Mouse (Mus musculus) hindbrain, postnatal 0 days (tissue): ENCODE measurements around the gene Arpc5. TPM values are rescaled to one million over a fixed set of nuclear protein-coding genes. Genes with fewer than 3 reads are reported as not detected.
A peak's percentile ranks its signal among the peaks of the same experiment; 100 is the strongest.
"Not testable (repeated sequence)": the region's sequence is repeated elsewhere in the genome, so short reads cannot be mapped to it uniquely, and the experiment has no call there.

ENCODE experiments used
- ATAC-seq: fragments of 200-750 bp; cut with Nextera tagmentation; 2 replicates; pipeline ENCODE4 v1.8.0; 2017; ENCODE audit warnings: mild to moderate bottlenecking, moderate TSS enrichment, moderate library complexity
- DNase-seq: peaks from one replicate; pipeline ENCODE4 v3.0.0-alpha.2; 2015; ENCODE audit warnings: low spot score
- H3K27ac ChIP-seq: fragments of 300-500 bp; sonication (generic); 2 replicates; pipeline ENCODE4 v1.5.1; 2014; ENCODE audit warnings: mild to moderate bottlenecking
- H3K27me3 ChIP-seq: fragments of 300-500 bp; sonication (generic); 2 replicates; pipeline ENCODE4 v1.6.1; 2014; ENCODE audit warnings: low read length, mixed read lengths; ENCODE audit not compliant: insufficient read depth
- H3K36me3 ChIP-seq: fragments of 300-500 bp; sonication (generic); 2 replicates; pipeline ENCODE4 v1.6.1; 2014; ENCODE audit warnings: low read length, mixed read lengths; ENCODE audit not compliant: insufficient read depth
- H3K4me1 ChIP-seq: fragments of 300-500 bp; sonication (generic); 2 replicates; pipeline ENCODE4 v1.6.1; 2014; ENCODE audit warnings: antibody characterized with exemption, low read length, mixed read lengths; ENCODE audit not compliant: insufficient read depth
- H3K4me2 ChIP-seq: fragments of 300-500 bp; sonication (generic); 2 replicates; pipeline ENCODE4 v1.6.1; 2014; ENCODE audit warnings: low read depth, mild to moderate bottlenecking, low read length, moderate library complexity, mixed read lengths
- H3K4me3 ChIP-seq: fragments of 300-500 bp; sonication (generic); 2 replicates; pipeline ENCODE4 v1.5.1; 2014; ENCODE audit warnings: low read length
- H3K9ac ChIP-seq: fragments of 300-500 bp; sonication (generic); replicated peaks from 2 replicates; pipeline ENCODE4 v1.6.1; 2014; ENCODE audit warnings: mild to moderate bottlenecking, low read length, moderate library complexity, mixed read lengths
- H3K9me3 ChIP-seq: fragments of 300-500 bp; sonication (generic); 2 replicates; pipeline ENCODE4 v1.6.1; 2016; ENCODE audit warnings: low read length, mixed read lengths
- CTCF ChIP-seq: IDR thresholded peaks from 2 replicates; pipeline ENCODE4 v1.5.1; 2016; ENCODE audit warnings: antibody characterized with exemption, control low read depth, low read depth
- WGBS: fragments of 180-500 bp; shearing (Covaris S2); extraction: QIAGEN DNeasy Blood & Tissue Kit; methylation state at CpG from one replicate; pipeline ENCODE4 v1.1.7; 2014; 5-methylcytosine and 5-hydroxymethylcytosine counted together
- polyA plus RNA-seq: library from polyadenylated mRNA; unstranded; fragments of >200 nt; fragmentation: Nextera tagmentation; extraction: Ambion mirVana; gene quantifications from 2 replicates; pipeline ENCODE4 v1.2.1, GENCODE M21; 2015
- total RNA-seq: library from RNA; depleted of rRNA; stranded (reverse); fragments of >200 nt; gene quantifications from 2 replicates; pipeline ENCODE4 v1.2.3, GENCODE M21; 2014

Gene Arpc5
- total and polyA plus RNA-seq, 2 experiments from 2014 or later = 118 to 319 TPM

- ATAC-seq (no peak), DNase-seq (no peak)
- Histone ChIP-seq H3K4me1 (no peaks in the 10 kb centered on the region), H3K36me3 (no peaks in the 10 kb centered on the region), H3K27ac (no peak within 1 kb of the TSS), H3K4me2 (0 out of 2 replicates have a peak within 1 kb of the TSS, but pooled peaks have one; percentile 3), H3K9ac (no peak within 1 kb of the TSS), H3K27me3 (no peaks in the 10 kb centered on the region), H3K9me3 (no peaks in the 10 kb centered on the region), H3K4me3 (no peak within 1 kb of the TSS)
- TF ChIP-seq CTCF = no peak
- WGBS = 40% methylated on average over 13 of the region's 13 CpGs
Measured at GRCm38 (mm10) chr1:152750312-152750965, 15.9 kb upstream of the Arpc5 start, which contains the start of gene Apobec4. Apobec4 (plus strand) TSS chr1:152750551.

DNA sequence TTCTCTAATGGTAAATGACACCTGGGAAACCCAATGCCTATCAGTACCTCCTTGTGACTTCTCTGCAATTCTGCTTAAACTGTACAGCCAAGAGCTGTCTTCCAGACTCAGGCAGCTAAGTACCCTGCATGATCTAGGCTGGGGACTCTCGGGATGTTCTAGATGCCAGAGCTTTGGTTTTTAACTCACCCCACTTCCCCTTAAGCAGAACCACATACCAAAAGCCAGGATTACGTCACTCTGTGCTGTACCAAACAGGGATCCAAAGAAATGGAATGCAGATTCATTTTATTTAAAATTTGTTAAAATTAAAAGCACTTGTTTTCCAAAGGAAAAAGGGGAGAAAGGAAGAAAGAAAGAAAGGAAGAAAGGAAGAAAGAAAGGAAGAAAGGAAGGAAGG, 4.6 kb upstream of the Arpc5 start:
- no peak for ATAC-seq
- no peak for DNase-seq
- Histone ChIP-seq H3K36me3 (no peaks in the 10 kb centered on the region), H3K4me2 (no peak overlapping the region), H3K4me3 (no peak overlapping the region), H3K27ac (no peak overlapping the region), H3K9me3 (no peaks in the 10 kb centered on the region), H3K9ac (no peak overlapping the region), H3K4me1 (no peaks in the 10 kb centered on the region), H3K27me3 (no peaks in the 10 kb centered on the region)
- TF ChIP-seq CTCF = no peak
- 89% methylated on average over 2 of the region's 2 CpGs for WGBS

DNA sequence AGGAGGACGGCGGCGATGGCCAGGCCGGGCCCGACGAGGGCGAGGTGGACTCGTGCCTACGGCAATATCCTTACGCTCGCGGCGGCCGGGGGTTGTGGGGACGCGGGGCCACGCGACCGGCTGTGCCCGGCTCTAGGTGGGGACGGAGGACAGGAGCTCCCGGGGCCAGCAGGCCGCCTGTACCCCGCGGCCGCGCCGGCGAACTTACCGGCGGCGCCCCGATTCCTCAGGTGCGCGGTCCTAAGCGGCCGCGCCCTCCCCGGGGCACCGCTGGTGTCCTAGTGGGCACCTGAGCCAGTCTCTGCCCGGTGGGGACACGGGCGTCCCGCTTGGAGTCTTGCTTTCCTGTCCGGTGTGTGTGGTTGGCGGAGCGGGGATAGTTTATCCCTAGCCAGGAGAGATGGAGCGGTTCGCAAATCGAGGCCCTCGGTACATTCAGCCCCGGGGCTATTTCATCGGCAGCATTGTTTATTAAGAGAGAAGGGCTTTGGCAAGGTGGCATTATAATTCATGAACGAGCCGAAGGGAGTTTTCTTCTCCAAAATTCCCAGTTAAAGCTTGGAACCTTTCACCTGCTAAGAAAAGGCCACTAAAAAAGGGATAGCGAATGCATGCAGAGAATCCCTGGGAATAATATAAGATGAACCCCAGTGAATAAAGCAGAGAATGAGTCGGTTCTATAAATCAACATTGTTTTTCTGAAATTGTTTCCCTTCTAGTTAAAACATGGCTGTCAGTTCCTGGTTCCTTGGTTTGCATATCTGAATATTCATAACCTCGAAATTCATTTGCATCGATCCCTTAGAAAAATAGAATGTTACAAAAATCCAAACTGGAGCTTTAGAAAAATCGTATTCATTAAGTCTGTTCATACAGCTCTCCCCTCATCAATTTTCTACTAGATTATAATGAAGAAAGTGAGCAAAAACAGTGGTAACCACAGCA, 734 bp downstream of the Arpc5 start:
- WGBS = under 1% methylated on average over 58 of the region's 60 CpGs
- peak; percentile 52 for DNase-seq
- Histone ChIP-seq H3K9ac (peak overlapping the region; percentile 82), H3K4me1 (no peaks in the 10 kb centered on the region), H3K4me3 (peak overlapping the region; percentile 68), H3K4me2 (peak overlapping the region; percentile 75), H3K36me3 (peaks cover 8% of the 10 kb centered on the region; the same call in 1 of the 2 replicates), H3K27ac (peak overlapping the region; percentile 76), H3K27me3 (no peaks in the 10 kb centered on the region), H3K9me3 (no peaks in the 10 kb centered on the region)
- TF ChIP-seq CTCF = no peak
- ATAC-seq = peak; percentile 65; the same call in 1 of the 2 replicates

- H3K4me2 ChIP-seq = peak overlapping the region; percentile 75
- H3K4me3 ChIP-seq = peak overlapping the region; percentile 68
- no peaks in the 10 kb centered on the region for H3K9me3 ChIP-seq
- H3K36me3 ChIP-seq = peaks cover 16% of the 10 kb centered on the region
- 6% methylated on average over 5 of the region's 5 CpGs for WGBS
- ATAC-seq (peak; percentile 51), DNase-seq (peak; percentile 93)
- no peaks in the 10 kb centered on the region for H3K27me3 ChIP-seq
- H3K27ac ChIP-seq = no peak overlapping the region
- no peaks in the 10 kb centered on the region for H3K4me1 ChIP-seq
- peak; percentile 84 for TF ChIP-seq CTCF
- no peak overlapping the region for H3K9ac ChIP-seq
Measured at GRCm38 (mm10) chr1:152767749-152768488, 1.6 kb downstream of the Arpc5 start.

DNA sequence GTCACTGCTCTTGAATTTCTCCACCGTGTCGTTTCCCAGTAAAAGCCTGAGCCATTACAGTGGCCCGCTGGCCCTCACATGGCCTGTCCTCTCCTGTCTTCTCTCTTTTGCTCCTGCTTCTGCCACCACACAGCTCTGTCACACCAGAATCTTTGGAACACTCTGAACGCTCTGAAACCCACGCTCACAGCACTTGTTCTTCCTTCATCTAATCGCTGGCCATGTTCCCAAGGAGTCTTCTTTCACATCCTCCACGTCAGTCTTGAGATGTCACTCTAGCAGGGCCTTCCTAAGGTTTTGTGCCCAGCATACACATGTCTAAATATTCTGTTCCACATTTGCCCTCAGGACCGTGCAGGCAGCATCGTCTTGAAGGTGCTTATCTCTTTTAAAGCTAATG, 4.7 kb downstream of the Arpc5 start:
- Histone ChIP-seq H3K27ac (no peak overlapping the region), H3K4me3 (no peak overlapping the region), H3K36me3 (peaks cover 36% of the 10 kb centered on the region), H3K4me1 (no peaks in the 10 kb centered on the region), H3K4me2 (no peak overlapping the region), H3K9ac (no peak overlapping the region), H3K27me3 (no peaks in the 10 kb centered on the region), H3K9me3 (no peaks in the 10 kb centered on the region)
- TF ChIP-seq CTCF = no peak
- no peak for DNase-seq
- no peak for ATAC-seq
- WGBS = 76% methylated on average over 9 of the region's 9 CpGs

DNA sequence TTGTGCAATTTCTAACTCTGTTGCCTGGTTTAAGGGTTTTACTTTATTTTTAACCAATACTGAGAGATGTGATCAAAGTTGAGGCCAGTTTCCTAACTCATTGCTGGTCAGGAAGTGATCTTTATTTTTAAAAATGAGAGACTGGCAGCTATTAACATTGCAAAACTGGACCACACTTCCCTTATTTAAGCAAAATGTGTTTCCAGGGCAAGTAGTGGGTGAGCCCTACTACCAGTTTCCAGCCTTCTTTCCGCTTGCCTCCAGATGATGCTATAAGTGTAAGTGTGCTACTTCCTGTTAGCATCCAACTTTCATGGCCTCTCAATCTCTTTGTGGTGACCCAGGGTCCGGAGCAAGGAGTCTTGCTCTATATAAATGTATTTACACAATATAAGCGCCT, 8.3 kb downstream of the Arpc5 start:
- H3K27ac ChIP-seq, H3K9me3 ChIP-seq, H3K9ac ChIP-seq, H3K4me3 ChIP-seq, ATAC-seq, H3K27me3 ChIP-seq, H3K4me2 ChIP-seq, DNase-seq, H3K4me1 ChIP-seq: not testable (repeated sequence)
- 96% methylated on average over 3 of the region's 3 CpGs for whole genome bisulfite sequencing
- H3K36me3 ChIP-seq = peaks cover 40% of the 10 kb centered on the region
